Mouse (Mus musculus): ENCODE results near the gene Lcn9. TPM values are rescaled to one million over a fixed set of nuclear protein-coding genes. Genes with fewer than 3 reads are reported as not detected.

The Lcn9 gene
- not detected in 2 replicates for polyA plus RNA-seq (2012; rRNA removed)

- no peak within 1 kb of the TSS for H3K4me3 ChIP-seq (ENCODE audit: insufficient read depth, low read length)
- TF ChIP-seq POLR2A (IDR thresholded peaks at IDR 0.05; ENCODE audit: extremely low read depth, insufficient read depth, low read length): no peak
- no peak for TF ChIP-seq CTCF (IDR thresholded peaks at IDR 0.05; ENCODE audit: extremely low read depth, insufficient read depth, low read length)
- no peak within 1 kb of the TSS for H3K27ac ChIP-seq (ENCODE audit: insufficient read depth, low read length)
- H3K4me1 ChIP-seq (ENCODE audit: control insufficient read depth, insufficient read depth, low read length): no peaks in the 10 kb centered on the region
Measured at GRCm38 (mm10) chr2:25822806-25823205, at the start of gene Lcn9. Lcn9 (plus strand) TSS chr2:25823153.

GRCm38 (mm10) chr2:25773507-25773906 is 49.4 kb upstream of the Lcn9 start:
- Histone ChIP-seq H3K27ac (ENCODE audit: insufficient read depth, low read length) (no peak overlapping the region), H3K4me3 (ENCODE audit: insufficient read depth, low read length) (no peak overlapping the region), H3K4me1 (ENCODE audit: control insufficient read depth, insufficient read depth, low read length) (no peaks in the 10 kb centered on the region)
- TF ChIP-seq CTCF (IDR thresholded peaks at IDR 0.05; ENCODE audit: extremely low read depth, insufficient read depth, low read length): no peak
- TF ChIP-seq POLR2A (IDR thresholded peaks at IDR 0.05; ENCODE audit: extremely low read depth, insufficient read depth, low read length): no peak

- TF ChIP-seq CTCF (IDR thresholded peaks at IDR 0.05; ENCODE audit: extremely low read depth, insufficient read depth, low read length) (no peak), POLR2A (IDR thresholded peaks at IDR 0.05; ENCODE audit: extremely low read depth, insufficient read depth, low read length) (no peak)
- H3K4me3 ChIP-seq (ENCODE audit: insufficient read depth, low read length): no peak overlapping the region
- no peak overlapping the region for H3K27ac ChIP-seq (ENCODE audit: insufficient read depth, low read length)
Measured at GRCm38 (mm10) chr2:25774640-25775039, 48.3 kb upstream of the Lcn9 start.

GRCm38 (mm10) chr2:25775991-25776390 is 47.0 kb upstream of the Lcn9 start:
- TF ChIP-seq POLR2A (IDR thresholded peaks at IDR 0.05; ENCODE audit: extremely low read depth, insufficient read depth, low read length): no peak
- TF ChIP-seq CTCF (IDR thresholded peaks at IDR 0.05; ENCODE audit: extremely low read depth, insufficient read depth, low read length): no peak
- H3K4me1 ChIP-seq (ENCODE audit: control insufficient read depth, insufficient read depth, low read length): no peaks in the 10 kb centered on the region
- no peak overlapping the region for H3K4me3 ChIP-seq (ENCODE audit: insufficient read depth, low read length)
- H3K27ac ChIP-seq (ENCODE audit: insufficient read depth, low read length): no peak overlapping the region

More at GRCm38 (mm10) chr2:25774640-25775039, 48.3 kb upstream of the Lcn9 start:
- no peaks in the 10 kb centered on the region for H3K4me1 ChIP-seq (ENCODE audit: control insufficient read depth, insufficient read depth, low read length)

GRCm38 (mm10) chr2:25776717-25777116 is 46.2 kb upstream of the Lcn9 start, which contains the start of gene Lcn11:
Lcn11 (plus strand) TSS chr2:25777017.
- H3K4me3 ChIP-seq (ENCODE audit: insufficient read depth, low read length): no peak within 1 kb of the TSS
- H3K4me1 ChIP-seq (ENCODE audit: control insufficient read depth, insufficient read depth, low read length): no peaks in the 10 kb centered on the region
- H3K27ac ChIP-seq (ENCODE audit: insufficient read depth, low read length): no peak within 1 kb of the TSS
- no peak for TF ChIP-seq POLR2A (IDR thresholded peaks at IDR 0.05; ENCODE audit: extremely low read depth, insufficient read depth, low read length)

GRCm38 (mm10) chr2:25779076-25779475 is 43.9 kb upstream of the Lcn9 start:
- TF ChIP-seq CTCF (IDR thresholded peaks at IDR 0.05; ENCODE audit: extremely low read depth, insufficient read depth, low read length): no peak
- TF ChIP-seq POLR2A (IDR thresholded peaks at IDR 0.05; ENCODE audit: extremely low read depth, insufficient read depth, low read length): no peak
- no peak overlapping the region for H3K27ac ChIP-seq (ENCODE audit: insufficient read depth, low read length)
- H3K4me1 ChIP-seq (ENCODE audit: control insufficient read depth, insufficient read depth, low read length): no peaks in the 10 kb centered on the region
- no peak overlapping the region for H3K4me3 ChIP-seq (ENCODE audit: insufficient read depth, low read length)

GRCm38 (mm10) chr2:25780921-25781320 is 42.0 kb upstream of the Lcn9 start:
- H3K27ac ChIP-seq (ENCODE audit: insufficient read depth, low read length): no peak overlapping the region
- no peak overlapping the region for H3K4me3 ChIP-seq (ENCODE audit: insufficient read depth, low read length)
- no peaks in the 10 kb centered on the region for H3K4me1 ChIP-seq (ENCODE audit: control insufficient read depth, insufficient read depth, low read length)
- no peak for TF ChIP-seq CTCF (IDR thresholded peaks at IDR 0.05; ENCODE audit: extremely low read depth, insufficient read depth, low read length)
- no peak for TF ChIP-seq POLR2A (IDR thresholded peaks at IDR 0.05; ENCODE audit: extremely low read depth, insufficient read depth, low read length)

GRCm38 (mm10) chr2:25781957-25782356 is 41.0 kb upstream of the Lcn9 start, which contains the start of gene Gm13539:
Gm13539 (plus strand) TSS chr2:25782257.
- Histone ChIP-seq H3K4me3 (ENCODE audit: insufficient read depth, low read length) (no peak within 1 kb of the TSS), H3K27ac (ENCODE audit: insufficient read depth, low read length) (no peak within 1 kb of the TSS), H3K4me1 (ENCODE audit: control insufficient read depth, insufficient read depth, low read length) (no peaks in the 10 kb centered on the region)
- no peak for TF ChIP-seq POLR2A (IDR thresholded peaks at IDR 0.05; ENCODE audit: extremely low read depth, insufficient read depth, low read length)
- TF ChIP-seq CTCF (IDR thresholded peaks at IDR 0.05; ENCODE audit: extremely low read depth, insufficient read depth, low read length): no peak

- TF ChIP-seq CTCF (IDR thresholded peaks at IDR 0.05; ENCODE audit: extremely low read depth, insufficient read depth, low read length): no peak
- TF ChIP-seq POLR2A (IDR thresholded peaks at IDR 0.05; ENCODE audit: extremely low read depth, insufficient read depth, low read length): no peak
- Histone ChIP-seq H3K4me3 (ENCODE audit: insufficient read depth, low read length) (no peak overlapping the region), H3K27ac (ENCODE audit: insufficient read depth, low read length) (no peak overlapping the region), H3K4me1 (ENCODE audit: control insufficient read depth, insufficient read depth, low read length) (no peaks in the 10 kb centered on the region)
Measured at GRCm38 (mm10) chr2:25785573-25786322, 37.2 kb upstream of the Lcn9 start.

- H3K4me3 ChIP-seq (ENCODE audit: insufficient read depth, low read length): no peak overlapping the region
- H3K27ac ChIP-seq (ENCODE audit: insufficient read depth, low read length): no peak overlapping the region
- no peak for TF ChIP-seq POLR2A (IDR thresholded peaks at IDR 0.05; ENCODE audit: extremely low read depth, insufficient read depth, low read length)
- no peak for TF ChIP-seq CTCF (IDR thresholded peaks at IDR 0.05; ENCODE audit: extremely low read depth, insufficient read depth, low read length)
- H3K4me1 ChIP-seq (ENCODE audit: control insufficient read depth, insufficient read depth, low read length): no peaks in the 10 kb centered on the region
Measured at GRCm38 (mm10) chr2:25789092-25789491, 33.9 kb upstream of the Lcn9 start.

Data from cortical plate, adult 2 months (tissue).